Mouse (Mus musculus) heart, embryonic 13.5 days (tissue): ENCODE results near the gene Asb18. TPM values are rescaled to one million over a fixed set of nuclear protein-coding genes. Genes with fewer than 3 reads are reported as not detected.

Experiments
- ATAC-seq: fragments of 200-750 bp; cut with Nextera tagmentation; 2 replicates; pipeline ENCODE4 v1.8.0; 2017; ENCODE audit warnings: moderate TSS enrichment; ENCODE audit not compliant: insufficient number of reproducible peaks, low FRiP score, low TSS enrichment; ENCODE audit errors: extremely low read depth
- H3K27ac ChIP-seq: fragments of 300-500 bp; sonication (generic); replicated peaks from 2 replicates; pipeline ENCODE4 v1.5.1; 2015; ENCODE audit warnings: moderate library complexity, mild to moderate bottlenecking, inconsistent platforms
- H3K27me3 ChIP-seq: fragments of 300-500 bp; sonication (generic); replicated peaks from 2 replicates; pipeline ENCODE4 v1.6.1; 2015; ENCODE audit warnings: mild to moderate bottlenecking, inconsistent platforms
- H3K36me3 ChIP-seq: fragments of 300-500 bp; sonication (generic); 2 replicates; pipeline ENCODE4 v1.6.1; 2015; ENCODE audit warnings: mild to moderate bottlenecking, inconsistent platforms
- H3K4me1 ChIP-seq: fragments of 300-500 bp; sonication (generic); 2 replicates; pipeline ENCODE4 v1.6.1; 2015; ENCODE audit warnings: inconsistent platforms
- H3K4me2 ChIP-seq: fragments of 300-500 bp; sonication (generic); 2 replicates; pipeline ENCODE4 v1.6.1; 2015; ENCODE audit warnings: inconsistent platforms, mild to moderate bottlenecking, moderate library complexity
- H3K4me3 ChIP-seq: fragments of 300-500 bp; sonication (generic); 2 replicates; pipeline ENCODE4 v1.5.1; 2015; ENCODE audit warnings: moderate library complexity, mild to moderate bottlenecking, inconsistent platforms
- H3K9ac ChIP-seq: fragments of 300-500 bp; sonication (generic); 2 replicates; pipeline ENCODE4 v1.6.1; 2015; ENCODE audit warnings: inconsistent platforms, mild to moderate bottlenecking, moderate library complexity
- H3K9me3 ChIP-seq: fragments of 300-500 bp; sonication (generic); 2 replicates; pipeline ENCODE4 v1.6.1; 2016; ENCODE audit warnings: inconsistent platforms
- WGBS: fragments of 180-500 bp; shearing (Covaris S2); methylation state at CpG from one replicate; pipeline ENCODE4 v1.1.7; 2015; ENCODE audit warnings: mixed read lengths; 5-methylcytosine and 5-hydroxymethylcytosine counted together
- polyA plus RNA-seq: library from polyadenylated mRNA; unstranded; fragments of >200 nt; fragmentation: Nextera tagmentation; extraction: Ambion mirVana; gene quantifications from 2 replicates; pipeline ENCODE4 v1.2.1, GENCODE M21; 2015

The Asb18 gene
- polyA plus RNA-seq, 1 experiment from 2014 or later = 0.56 TPM

- Histone ChIP-seq H3K9me3 (no peaks in the 10 kb centered on the region), H3K4me3 (no peak overlapping the region), H3K36me3 (no peaks in the 10 kb centered on the region), H3K27me3 (peaks cover 99% of the 10 kb centered on the region), H3K27ac (no peak overlapping the region), H3K4me2 (no peak overlapping the region), H3K9ac (no peak overlapping the region), H3K4me1 (peaks cover 29% of the 10 kb centered on the region)
- ATAC-seq = no peak
- 9% methylated on average over 6 of the region's 6 CpGs for WGBS
Observed at GRCm38 (mm10) chr1:89933028-89933427, 81.4 kb downstream of the Asb18 start.

DNA sequence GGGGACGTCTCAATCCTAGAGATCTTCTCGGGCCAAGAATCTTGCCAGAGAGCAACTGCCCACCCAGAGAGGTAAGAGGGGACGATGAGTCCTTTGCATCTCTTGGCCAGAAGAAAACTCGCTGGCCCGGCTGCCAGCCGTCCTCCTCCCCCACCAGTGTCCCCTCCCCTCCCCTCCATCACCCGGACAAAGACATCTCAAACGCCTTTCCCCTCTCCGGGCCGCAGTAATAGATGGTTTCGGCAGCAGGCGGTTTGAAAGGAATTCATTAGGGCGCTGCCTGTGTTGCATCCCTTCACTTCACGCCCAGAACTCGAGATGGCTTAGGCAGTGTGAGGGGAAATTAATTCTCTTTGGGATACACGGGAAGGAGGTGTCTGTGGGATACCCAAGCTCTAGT is 81.8 kb downstream of the Asb18 start:
- no peaks in the 10 kb centered on the region for H3K9me3 ChIP-seq

DNA sequence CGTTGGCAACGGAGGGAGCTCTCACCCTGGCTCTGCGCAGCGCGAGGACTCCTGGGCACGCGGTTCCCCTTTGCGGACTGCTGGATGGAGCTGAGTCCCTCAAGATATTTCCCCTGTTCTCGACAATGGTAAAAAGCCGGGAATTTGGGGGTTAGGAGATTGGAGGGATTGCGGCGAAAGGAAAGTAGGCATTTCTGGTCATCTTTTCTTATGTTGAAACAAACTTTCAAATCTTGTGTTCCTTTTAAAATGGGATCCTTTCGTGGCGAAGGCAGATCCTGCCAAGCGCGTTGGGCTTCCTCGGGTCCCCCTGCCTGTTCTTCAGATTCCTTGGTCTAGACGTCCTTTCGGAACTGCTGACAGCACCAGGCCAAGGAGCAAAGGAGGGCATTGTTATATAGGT is 82.4 kb downstream of the Asb18 start:
- Histone ChIP-seq H3K4me1 (peaks cover 36% of the 10 kb centered on the region), H3K9me3 (no peaks in the 10 kb centered on the region), H3K9ac (no peak overlapping the region), H3K27ac (no peak overlapping the region), H3K27me3 (peaks cover 99% of the 10 kb centered on the region), H3K4me2 (no peak overlapping the region), H3K36me3 (no peaks in the 10 kb centered on the region), H3K4me3 (no peak overlapping the region)
- WGBS = 3% methylated on average over 19 of the region's 19 CpGs
- no peak for ATAC-seq

More for the DNA sequence above, 81.8 kb downstream of the Asb18 start:
- H3K27ac ChIP-seq = no peak overlapping the region
- H3K9ac ChIP-seq = no peak overlapping the region
- no peak overlapping the region for H3K4me3 ChIP-seq
- WGBS = 4% methylated on average over 16 of the region's 16 CpGs
- no peak overlapping the region for H3K4me2 ChIP-seq
- H3K27me3 ChIP-seq = peaks cover 99% of the 10 kb centered on the region
- ATAC-seq = no peak
- H3K36me3 ChIP-seq = no peaks in the 10 kb centered on the region
- H3K4me1 ChIP-seq = peaks cover 30% of the 10 kb centered on the region

GRCm38 (mm10) chr1:89931120-89931519 is 83.3 kb downstream of the Asb18 start, which contains the start of gene Gbx2:
Gbx2 (minus strand) TSS chr1:89931179.
- Histone ChIP-seq H3K4me3 (peak within 1 kb of the TSS; percentile 58), H3K9me3 (no peaks in the 10 kb centered on the region), H3K27ac (no peak within 1 kb of the TSS), H3K27me3 (peaks cover 99% of the 10 kb centered on the region), H3K4me2 (peak within 1 kb of the TSS; percentile 86), H3K9ac (peak within 1 kb of the TSS; percentile 66), H3K4me1 (peaks cover 37% of the 10 kb centered on the region), H3K36me3 (no peaks in the 10 kb centered on the region)
- 0 out of 2 replicates have a peak, but pooled peaks have one; percentile 25 for ATAC-seq
- WGBS = under 1% methylated on average over 33 of the region's 33 CpGs

- WGBS = 0% methylated on average over 37 of the region's 45 CpGs
- H3K36me3 ChIP-seq = no peaks in the 10 kb centered on the region
- H3K27me3 ChIP-seq = peaks cover 99% of the 10 kb centered on the region
- peaks cover 37% of the 10 kb centered on the region for H3K4me1 ChIP-seq
- H3K9me3 ChIP-seq = no peaks in the 10 kb centered on the region
- ATAC-seq = no peak
- peak overlapping the region; percentile 66 for H3K9ac ChIP-seq
- peak overlapping the region; percentile 86 for H3K4me2 ChIP-seq
- H3K4me3 ChIP-seq = peak overlapping the region; percentile 58
- no peak overlapping the region for H3K27ac ChIP-seq
Observed at GRCm38 (mm10) chr1:89930551-89930950, 83.9 kb downstream of the Asb18 start.

GRCm38 (mm10) chr1:89929721-89930505 is 84.6 kb downstream of the Asb18 start:
- Histone ChIP-seq H3K4me1 (peaks cover 37% of the 10 kb centered on the region), H3K27me3 (peaks cover 99% of the 10 kb centered on the region), H3K9ac (peak overlapping the region; percentile 66), H3K9me3 (no peaks in the 10 kb centered on the region), H3K36me3 (no peaks in the 10 kb centered on the region), H3K4me2 (peak overlapping the region; percentile 86), H3K4me3 (peak overlapping the region; percentile 58), H3K27ac (no peak overlapping the region)
- ATAC-seq = no peak
- 1% methylated on average over 55 of the region's 55 CpGs for WGBS

GRCm38 (mm10) chr1:89929181-89929580 is 85.3 kb downstream of the Asb18 start:
- no peaks in the 10 kb centered on the region for H3K9me3 ChIP-seq
- H3K27ac ChIP-seq = no peak overlapping the region
- no peaks in the 10 kb centered on the region for H3K36me3 ChIP-seq
- H3K27me3 ChIP-seq = peaks cover 99% of the 10 kb centered on the region
- H3K4me3 ChIP-seq = peak overlapping the region; percentile 27
- peak overlapping the region; percentile 37 for H3K4me2 ChIP-seq
- 4% methylated on average over 6 of the region's 6 CpGs for WGBS
- ATAC-seq = no peak
- peaks cover 37% of the 10 kb centered on the region for H3K4me1 ChIP-seq
- no peak overlapping the region for H3K9ac ChIP-seq

DNA sequence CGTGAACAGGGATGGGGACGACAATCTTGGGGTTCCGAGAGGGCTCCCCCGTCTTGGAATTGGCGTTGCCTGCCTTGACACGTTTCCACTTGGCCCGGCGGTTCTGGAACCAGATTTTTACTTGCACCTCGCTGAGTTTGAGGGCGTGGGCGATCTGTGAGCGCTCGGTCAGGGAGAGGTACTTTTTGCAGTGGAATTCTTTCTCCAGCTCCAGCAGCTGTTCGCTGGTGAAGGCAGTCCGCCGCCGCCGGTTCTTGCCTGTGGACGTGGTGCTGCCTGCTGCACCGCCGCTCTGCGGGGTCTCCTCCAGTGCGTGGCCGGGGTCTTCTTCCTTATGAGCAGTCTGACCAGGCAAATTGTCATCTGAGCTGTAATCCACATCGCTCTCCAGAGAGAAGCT is 85.8 kb downstream of the Asb18 start:
- WGBS = 8% methylated on average over 25 of the region's 25 CpGs
- no peak for ATAC-seq
- H3K4me2 ChIP-seq = peak overlapping the region; percentile 37

DNA sequence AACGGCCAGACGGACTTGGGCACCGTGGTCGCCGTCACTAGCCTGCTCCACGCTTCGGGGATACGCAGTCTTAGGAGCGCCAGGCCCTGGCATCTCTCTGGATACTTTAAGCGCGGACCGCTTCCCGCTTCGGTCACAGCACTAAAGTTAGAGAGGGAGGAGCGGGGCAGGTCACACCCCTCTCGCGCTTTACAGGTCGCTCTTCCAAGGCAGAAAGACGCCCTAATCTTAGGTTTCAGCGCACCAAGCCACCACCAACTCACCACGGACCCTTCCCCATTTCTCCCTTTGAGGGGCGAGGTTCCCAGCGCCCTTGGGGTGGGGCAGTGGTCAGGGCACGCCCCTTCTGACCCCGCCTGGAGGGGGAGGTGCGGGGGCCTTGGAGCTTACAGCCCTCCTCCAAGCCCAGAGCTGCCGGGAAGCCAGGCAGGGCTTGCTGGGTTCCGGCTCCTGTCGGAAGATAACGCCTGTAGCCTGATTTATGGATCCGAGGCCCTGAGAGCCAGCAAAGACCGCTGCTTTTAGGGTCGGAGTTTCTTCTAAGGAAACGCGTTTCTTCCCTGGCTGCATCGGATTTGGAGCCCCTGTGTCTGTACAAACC is 87.3 kb downstream of the Asb18 start:
- no peak for ATAC-seq
- WGBS = under 1% methylated on average over 36 of the region's 36 CpGs
- peaks cover 100% of the 10 kb centered on the region for H3K27me3 ChIP-seq
- H3K27ac ChIP-seq = no peak overlapping the region
- H3K4me1 ChIP-seq = peaks cover 52% of the 10 kb centered on the region
- no peaks in the 10 kb centered on the region for H3K36me3 ChIP-seq
- peak overlapping the region; percentile 67 for H3K4me2 ChIP-seq
- no peaks in the 10 kb centered on the region for H3K9me3 ChIP-seq
- H3K4me3 ChIP-seq = peak overlapping the region; percentile 42
- 0 out of 2 replicates have a peak overlapping the region, but pooled peaks have one; percentile 29 for H3K9ac ChIP-seq

More for the DNA sequence above, 85.8 kb downstream of the Asb18 start:
- H3K9me3 ChIP-seq = no peaks in the 10 kb centered on the region
- no peaks in the 10 kb centered on the region for H3K36me3 ChIP-seq
- peak overlapping the region; percentile 27 for H3K4me3 ChIP-seq
- H3K4me1 ChIP-seq = peaks cover 37% of the 10 kb centered on the region
- no peak overlapping the region for H3K9ac ChIP-seq
- no peak overlapping the region for H3K27ac ChIP-seq
- peaks cover 99% of the 10 kb centered on the region for H3K27me3 ChIP-seq

- H3K27me3 ChIP-seq = peaks cover 100% of the 10 kb centered on the region
- H3K9ac ChIP-seq = no peak overlapping the region
- H3K9me3 ChIP-seq = no peaks in the 10 kb centered on the region
- H3K4me1 ChIP-seq = peaks cover 52% of the 10 kb centered on the region
- H3K4me2 ChIP-seq = peak overlapping the region; percentile 67
- no peaks in the 10 kb centered on the region for H3K36me3 ChIP-seq
- ATAC-seq = no peak
- 16% methylated on average over 9 of the region's 9 CpGs for WGBS
- H3K27ac ChIP-seq = no peak overlapping the region
- H3K4me3 ChIP-seq = peak overlapping the region; percentile 42
Observed at GRCm38 (mm10) chr1:89926583-89927060, 87.8 kb downstream of the Asb18 start.

- Histone ChIP-seq H3K9ac (no peak overlapping the region), H3K36me3 (no peaks in the 10 kb centered on the region), H3K4me3 (no peak overlapping the region), H3K27ac (no peak overlapping the region), H3K4me1 (peaks cover 43% of the 10 kb centered on the region), H3K9me3 (no peaks in the 10 kb centered on the region), H3K4me2 (no peak overlapping the region), H3K27me3 (peaks cover 100% of the 10 kb centered on the region)
- no peak for ATAC-seq
- 27% methylated on average over 12 of the region's 12 CpGs for WGBS
Observed at GRCm38 (mm10) chr1:89925501-89926190, 88.8 kb downstream of the Asb18 start.
